ENCODE assay signal across 27 mouse cellular contexts in genomic region chr17:78357753-78358152, GRCm38 (mm10).
DNase-seq lines count a peak whose midpoint lies in the region; ATAC-seq and TF ChIP-seq lines count a peak whose summit lies in the region.
"Had no signal": no experiment of that assay in that cellular context is flagged by ENCODE, and none has a peak within 500 bp of the region (broad histone marks: within the 10 kb centered on the region; RNA-seq: fewer than 3 reads in every experiment).

No protein-coding gene starts in this region.

- no peak overlapping the region for H3K4me2 ChIP-seq in hindbrain, postnatal 0 days (ENCODE audit: low read depth, low read length)
- no peak overlapping the region for H3K4me2 ChIP-seq in forebrain, embryonic 15.5 days (replicated peaks)
- H3K4me2 ChIP-seq: embryonic facial prominence, embryonic 12.5 days; heart, embryonic 15.5 days; liver, embryonic 15.5 days; lung, embryonic 14.5 days; neural tube, embryonic 15.5 days had no signal

- TF ChIP-seq CTCF in hindbrain, postnatal 0 days (IDR thresholded peaks at IDR 0.05; ENCODE audit: low read depth): no peak

- H3K4me1 ChIP-seq in hindbrain, postnatal 0 days (ENCODE audit: insufficient read depth, low read length): no peaks in the 10 kb centered on the region
- peaks cover 16% of the 10 kb centered on the region for H3K4me1 ChIP-seq in hindbrain, embryonic 10.5 days (replicated peaks)
- peaks cover 14% of the 10 kb centered on the region for H3K4me1 ChIP-seq in forebrain, embryonic 15.5 days

- no peak overlapping the region for H3K9ac ChIP-seq in hindbrain, postnatal 0 days (replicated peaks; ENCODE audit: low read length)
- no peak overlapping the region for H3K9ac ChIP-seq in forebrain, embryonic 15.5 days (replicated peaks)
- H3K9ac ChIP-seq: embryonic facial prominence, embryonic 12.5 days; heart, embryonic 15.5 days; liver, embryonic 15.5 days; lung, embryonic 14.5 days; neural tube, embryonic 15.5 days had no signal

- H3K36me3 ChIP-seq in hindbrain, postnatal 0 days (ENCODE audit: insufficient read depth, low read length): no peaks in the 10 kb centered on the region
- peaks cover 32% of the 10 kb centered on the region for H3K36me3 ChIP-seq in hindbrain, embryonic 10.5 days
- no peaks in the 10 kb centered on the region for H3K36me3 ChIP-seq in forebrain, embryonic 15.5 days
- H3K36me3 ChIP-seq: heart, embryonic 10.5 days; heart, embryonic 15.5 days; liver, embryonic 15.5 days; neural tube, embryonic 15.5 days had no signal

- ATAC-seq in hindbrain, postnatal 0 days: 0 out of 2 replicates have a peak, but pooled peaks have one; percentile 30
- ATAC-seq in forebrain, embryonic 15.5 days (replicated peaks): peak; percentile 57
- ATAC-seq: intestine, embryonic 16.5 days had no signal

- H3K4me3 ChIP-seq in hindbrain, postnatal 0 days (ENCODE audit: low read length): no peak overlapping the region
- H3K4me3 ChIP-seq in hindbrain, embryonic 10.5 days: no peak overlapping the region
- no peak overlapping the region for H3K4me3 ChIP-seq in forebrain, embryonic 15.5 days
- H3K4me3 ChIP-seq: embryonic facial prominence, embryonic 12.5 days; heart, embryonic 10.5 days; heart, embryonic 15.5 days; liver, embryonic 15.5 days; midbrain, embryonic 10.5 days; neural tube, embryonic 15.5 days had no signal

- H3K27me3 ChIP-seq in hindbrain, postnatal 0 days (ENCODE audit: insufficient read depth, low read length): no peaks in the 10 kb centered on the region
- no peaks in the 10 kb centered on the region for H3K27me3 ChIP-seq in hindbrain, embryonic 10.5 days (ENCODE audit: insufficient read depth, poor library complexity, severe bottlenecking)
- H3K27me3 ChIP-seq in forebrain, embryonic 15.5 days: no peaks in the 10 kb centered on the region
- H3K27me3 ChIP-seq: embryonic facial prominence, embryonic 12.5 days; heart, embryonic 15.5 days; liver, embryonic 15.5 days; neural tube, embryonic 15.5 days had no signal

- peak; percentile 31 for DNase-seq in hindbrain, postnatal 0 days (ENCODE audit: low spot score)
- DNase-seq in hindbrain, embryonic 10.5 days (ENCODE audit: low spot score): no peak
- peak; percentile 46 for DNase-seq in Muller cell, postnatal 12 days (ENCODE audit: inconsistent ontology term)
- peak; percentile 16 for DNase-seq in brain, adult 2 months (ENCODE audit: low read depth, low spot score)
- DNase-seq in liver: no peak
- DNase-seq in frontal cortex, postnatal 10 days (ENCODE audit: low spot score in 2 of 2): no peak
- DNase-seq: adrenal gland, adult 8-10 months; B cell, adult 2 months; embryo, embryonic 11 days; gastrocnemius, postnatal 14 days; heart, postnatal 36 days; kidney, adult 8-10 months; lung, embryonic 14.5 days; lung, postnatal 14 days; right cerebral cortex, adult 18-20 months; thymus, adult 18-20 months; thymus, postnatal 25 days had no signal

- H3K9me3 ChIP-seq in hindbrain, postnatal 0 days (ENCODE audit: low read length): no peaks in the 10 kb centered on the region
- no peaks in the 10 kb centered on the region for H3K9me3 ChIP-seq in hindbrain, embryonic 10.5 days
- no peaks in the 10 kb centered on the region for H3K9me3 ChIP-seq in forebrain, embryonic 15.5 days
- H3K9me3 ChIP-seq: embryonic facial prominence, embryonic 12.5 days; heart, embryonic 10.5 days; heart, embryonic 15.5 days; liver, embryonic 15.5 days; midbrain, embryonic 10.5 days; neural tube, embryonic 15.5 days had no signal

- 63% methylated on average over 4 of the region's 4 CpGs for WGBS in hindbrain, postnatal 0 days
- 90% methylated on average over 4 of the region's 4 CpGs for WGBS in hindbrain, embryonic 10.5 days
- WGBS in forebrain, embryonic 15.5 days: 19% methylated on average over 4 of the region's 4 CpGs

- no peak overlapping the region for H3K27ac ChIP-seq in hindbrain, postnatal 0 days
- H3K27ac ChIP-seq in hindbrain, embryonic 10.5 days: no peak overlapping the region
- peak overlapping the region; percentile 80; the same call in 1 of the 2 replicates for H3K27ac ChIP-seq in forebrain, embryonic 15.5 days (replicated peaks)
- H3K27ac ChIP-seq: embryonic facial prominence, embryonic 12.5 days; heart, embryonic 10.5 days; heart, embryonic 15.5 days; kidney, postnatal 0 days; liver, embryonic 15.5 days; midbrain, embryonic 10.5 days; stomach, postnatal 0 days had no signal

Comparison
In these comparisons a context has a peak if more than half of its experiments do, and no peak if none do; other contexts are left out.
1. DNase-seq: peak in hindbrain, postnatal 0 days (single experiment), Muller cell, postnatal 12 days (single experiment) and brain, adult 2 months (single experiment); none in hindbrain, embryonic 10.5 days (single experiment), liver (single experiment) and frontal cortex, postnatal 10 days (0 of 2).